Mouse (Mus musculus) embryonic fibroblast, embryonic 13.5 days (primary cell): ENCODE measurements at regions not wholly inside any gene's neighbourhood (a gene's known extent, or its start where the extent isn't known, plus 50 kb on each side); places are given as distances from the start of the nearest gene placed in this dataset.

Source experiments
- CTCF ChIP-seq: IDR thresholded peaks from 2 replicates; pipeline ENCODE4 v1.5.1; 2011; ENCODE audit warnings: mild to moderate bottlenecking, control low read depth, low read length, moderate library complexity, borderline replicate concordance; ENCODE audit not compliant: insufficient read depth
- POLR2A ChIP-seq: IDR thresholded peaks from 2 replicates; pipeline ENCODE4 v1.6.1; 2011; ENCODE audit warnings: low read depth, mild to moderate bottlenecking, control low read depth, low read length, moderate library complexity

DNA sequence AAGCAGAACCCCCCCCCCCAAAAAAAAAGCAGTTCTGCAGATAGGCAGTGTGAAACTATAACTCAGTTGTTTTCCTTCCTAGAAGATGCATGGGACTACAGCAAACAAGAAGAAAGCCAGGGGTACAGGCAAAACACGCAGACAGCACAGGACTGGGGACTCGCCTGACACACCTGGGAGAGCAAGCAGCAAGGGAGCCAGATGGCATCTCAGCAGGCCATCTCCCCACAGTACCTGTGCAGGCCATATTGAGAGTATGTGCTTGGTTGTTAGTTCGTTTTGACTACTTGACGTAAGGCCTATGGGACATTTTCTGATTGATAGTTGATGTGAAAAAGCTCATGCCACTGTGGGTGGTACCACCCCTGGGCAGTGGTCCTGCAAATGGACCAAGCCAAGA, 113.4 kb upstream of the Hes1 start:
- TF ChIP-seq CTCF (no peak), POLR2A (no peak)
